Mouse (Mus musculus) lung, embryonic 14.5 days (tissue): ENCODE data around the gene Zfp619. TPM values are rescaled to one million over a fixed set of nuclear protein-coding genes. Genes with fewer than 3 reads are reported as not detected.
"Not testable (repeated sequence)": the region's sequence is repeated elsewhere in the genome, so short reads cannot be mapped to it uniquely, and the experiment has no call there.

ENCODE experiments used
- ATAC-seq: fragments of 200-750 bp; cut with Nextera tagmentation; 2 replicates; pipeline ENCODE4 v1.8.0; 2017; ENCODE audit warnings: mild to moderate bottlenecking, moderate TSS enrichment, moderate library complexity; ENCODE audit not compliant: insufficient read depth
- DNase-seq: peaks from one replicate; pipeline ENCODE4 v3.0.0-alpha.2; 2015
- H3K27ac ChIP-seq: fragments of 300-500 bp; sonication (generic); 2 replicates; pipeline ENCODE4 v1.5.1; 2014; ENCODE audit warnings: low read depth, mild to moderate bottlenecking, moderate library complexity
- H3K27me3 ChIP-seq: fragments of 300-500 bp; sonication (generic); 2 replicates; pipeline ENCODE4 v1.6.1; 2014; ENCODE audit warnings: low read length, control low read depth; ENCODE audit not compliant: insufficient read depth
- H3K36me3 ChIP-seq: fragments of 300-500 bp; sonication (generic); 2 replicates; pipeline ENCODE4 v1.6.1; 2014; ENCODE audit warnings: control low read depth; ENCODE audit not compliant: insufficient read depth
- H3K4me1 ChIP-seq: fragments of 300-500 bp; sonication (generic); 2 replicates; pipeline ENCODE4 v1.6.1; 2014; ENCODE audit warnings: antibody characterized with exemption, control low read depth; ENCODE audit not compliant: insufficient read depth
- H3K4me2 ChIP-seq: fragments of 300-500 bp; sonication (generic); 2 replicates; pipeline ENCODE4 v1.6.1; 2014; ENCODE audit warnings: mild to moderate bottlenecking
- H3K4me3 ChIP-seq: fragments of 300-500 bp; sonication (generic); 2 replicates; pipeline ENCODE4 v1.5.1; 2014; ENCODE audit warnings: low read depth, low read length
- H3K9ac ChIP-seq: fragments of 300-500 bp; sonication (generic); 2 replicates; pipeline ENCODE4 v1.6.1; 2014
- H3K9me3 ChIP-seq: fragments of 300-500 bp; sonication (generic); 2 replicates; pipeline ENCODE4 v1.6.1; 2016; ENCODE audit warnings: low read depth, low read length, control low read depth
- CTCF ChIP-seq: IDR thresholded peaks from 2 replicates; pipeline ENCODE4 v1.5.1; 2016; ENCODE audit warnings: antibody characterized with exemption, low read depth
- WGBS: fragments of 180-500 bp; shearing (Covaris S2); extraction: QIAGEN DNeasy Blood & Tissue Kit; methylation state at CpG from one replicate; pipeline ENCODE4 v1.1.7; 2014; 5-methylcytosine and 5-hydroxymethylcytosine counted together
- polyA plus RNA-seq: library from polyadenylated mRNA; unstranded; fragments of >200 nt; fragmentation: Nextera tagmentation; extraction: Ambion mirVana; gene quantifications from 2 replicates; pipeline ENCODE4 v1.2.1, GENCODE M21; 2014

The Zfp619 gene
- polyA plus RNA-seq, 1 experiment from 2014 or later: 4.1 TPM

GRCm38 (mm10) chr7:39551976-39552891 lies 34.7 kb downstream of the Zfp619 start:
- H3K4me3 ChIP-seq: peak overlapping the region; percentile 65
- peak; percentile 100 for ATAC-seq
- H3K27me3 ChIP-seq: no peaks in the 10 kb centered on the region
- 2% methylated on average over 52 of the region's 52 CpGs for WGBS
- peak overlapping the region; percentile 70 for H3K9ac ChIP-seq
- no peaks in the 10 kb centered on the region for H3K9me3 ChIP-seq
- H3K27ac ChIP-seq: peak overlapping the region; percentile 93
- no peak; the same call in 1 of the 2 replicates for TF ChIP-seq CTCF
- peaks cover 15% of the 10 kb centered on the region; the same call in 1 of the 2 replicates for H3K36me3 ChIP-seq
- H3K4me2 ChIP-seq: peak overlapping the region; percentile 66
- DNase-seq: peak; percentile 97
- peaks cover 2% of the 10 kb centered on the region; the same call in 1 of the 2 replicates for H3K4me1 ChIP-seq

- no peaks in the 10 kb centered on the region for H3K9me3 ChIP-seq
- WGBS: 6% methylated on average over 5 of the region's 5 CpGs
- DNase-seq (no peak), ATAC-seq (no peak)
- H3K4me1 ChIP-seq: peaks cover 2% of the 10 kb centered on the region; the same call in 1 of the 2 replicates
- peak overlapping the region; percentile 93 for H3K27ac ChIP-seq
- H3K4me3 ChIP-seq: peak overlapping the region; percentile 65
- TF ChIP-seq CTCF: no peak
- H3K36me3 ChIP-seq: peaks cover 15% of the 10 kb centered on the region; the same call in 1 of the 2 replicates
- peak overlapping the region; percentile 70 for H3K9ac ChIP-seq
- H3K27me3 ChIP-seq: no peaks in the 10 kb centered on the region
- H3K4me2 ChIP-seq: peak overlapping the region; percentile 66
Measured at GRCm38 (mm10) chr7:39552993-39553392, 35.4 kb downstream of the Zfp619 start.

- peak overlapping the region; percentile 66; the same call in 1 of the 2 replicates for H3K4me2 ChIP-seq
- ATAC-seq (no peak), DNase-seq (no peak)
- H3K9me3 ChIP-seq: no peaks in the 10 kb centered on the region
- no peak overlapping the region for H3K9ac ChIP-seq
- peaks cover 2% of the 10 kb centered on the region; the same call in 1 of the 2 replicates for H3K4me1 ChIP-seq
- H3K4me3 ChIP-seq: no peak overlapping the region
- H3K36me3 ChIP-seq: peaks cover 15% of the 10 kb centered on the region; the same call in 1 of the 2 replicates
- no peaks in the 10 kb centered on the region for H3K27me3 ChIP-seq
- WGBS: 82% methylated on average over 4 of the region's 4 CpGs
- no peak overlapping the region for H3K27ac ChIP-seq
- TF ChIP-seq CTCF: no peak
Measured at GRCm38 (mm10) chr7:39553871-39554270, 36.3 kb downstream of the Zfp619 start.

- DNase-seq (no peak), ATAC-seq (no peak)
- no peaks in the 10 kb centered on the region for H3K9me3 ChIP-seq
- TF ChIP-seq CTCF: no peak
- H3K27ac ChIP-seq: no peak overlapping the region
- no peak overlapping the region for H3K4me2 ChIP-seq
- no peak overlapping the region for H3K4me3 ChIP-seq
- whole genome bisulfite sequencing: 77% methylated on average over 2 of the region's 2 CpGs
- no peak overlapping the region for H3K9ac ChIP-seq
- H3K27me3 ChIP-seq: no peaks in the 10 kb centered on the region
- H3K36me3 ChIP-seq: no peaks in the 10 kb centered on the region
- no peaks in the 10 kb centered on the region for H3K4me1 ChIP-seq
Measured at GRCm38 (mm10) chr7:39580066-39580465, 62.5 kb downstream of the Zfp619 start.

- Histone ChIP-seq H3K4me3 (no peak overlapping the region), H3K27me3 (no peaks in the 10 kb centered on the region), H3K4me2 (no peak overlapping the region), H3K27ac (no peak overlapping the region), H3K4me1 (no peaks in the 10 kb centered on the region), H3K9ac (no peak overlapping the region), H3K9me3 (no peaks in the 10 kb centered on the region), H3K36me3 (no peaks in the 10 kb centered on the region)
- ATAC-seq: no peak
- 87% methylated on average over 2 of the region's 2 CpGs for WGBS
- TF ChIP-seq CTCF: no peak
- no peak for DNase-seq
Measured at GRCm38 (mm10) chr7:39580601-39581000, 63.0 kb downstream of the Zfp619 start.

- H3K9ac ChIP-seq, H3K9me3 ChIP-seq, H3K4me1 ChIP-seq, ATAC-seq, H3K4me2 ChIP-seq, H3K27ac ChIP-seq, H3K4me3 ChIP-seq, H3K27me3 ChIP-seq, H3K36me3 ChIP-seq, DNase-seq: not testable (repeated sequence)
- WGBS: 55% methylated on average over 6 of the region's 6 CpGs
Measured at GRCm38 (mm10) chr7:39586834-39587233, 69.3 kb downstream of the Zfp619 start.

GRCm38 (mm10) chr7:39588037-39588436 lies 70.5 kb downstream of the Zfp619 start:
- TF ChIP-seq CTCF: no peak
- H3K9ac ChIP-seq: no peak overlapping the region
- whole genome bisulfite sequencing: 98% methylated on average over 1 of the region's 1 CpGs
- no peak for ATAC-seq
- no peaks in the 10 kb centered on the region for H3K36me3 ChIP-seq
- no peak for DNase-seq
- no peaks in the 10 kb centered on the region for H3K9me3 ChIP-seq
- peak overlapping the region; percentile 59 for H3K4me2 ChIP-seq
- no peaks in the 10 kb centered on the region for H3K4me1 ChIP-seq
- H3K4me3 ChIP-seq: peak overlapping the region; percentile 40
- no peak overlapping the region for H3K27ac ChIP-seq
- no peaks in the 10 kb centered on the region for H3K27me3 ChIP-seq

GRCm38 (mm10) chr7:39588471-39589041 lies 71.0 kb downstream of the Zfp619 start:
- H3K36me3 ChIP-seq, H3K27ac ChIP-seq, H3K9me3 ChIP-seq, H3K4me1 ChIP-seq, H3K27me3 ChIP-seq: not testable (repeated sequence)
- peak; percentile 61 for DNase-seq
- peak overlapping the region; percentile 59 for H3K4me2 ChIP-seq
- ATAC-seq: peak; percentile 93
- H3K9ac ChIP-seq: peak overlapping the region; percentile 44
- WGBS: under 1% methylated on average over 42 of the region's 62 CpGs
- H3K4me3 ChIP-seq: peak overlapping the region; percentile 40

GRCm38 (mm10) chr7:39589044-39589443 lies 71.5 kb downstream of the Zfp619 start:
- H3K4me1 ChIP-seq, H3K9me3 ChIP-seq, H3K27ac ChIP-seq, H3K36me3 ChIP-seq, H3K27me3 ChIP-seq, DNase-seq, H3K9ac ChIP-seq: not testable (repeated sequence)
- WGBS: 42% methylated on average over 7 of the region's 7 CpGs
- peak; percentile 44; the same call in 1 of the 2 replicates for ATAC-seq
- Histone ChIP-seq H3K4me2 (peak overlapping the region; percentile 59), H3K4me3 (peak overlapping the region; percentile 40)
